Mouse (Mus musculus) cerebellum, adult 2 months (tissue): ENCODE measurements around the gene Ube2f.

ENCODE experiments used
- CTCF ChIP-seq: fragments of 200-500 bp; IDR thresholded peaks from 2 replicates; pipeline ENCODE4 v1.5.1; 2011; ENCODE audit warnings: low read depth, mild to moderate bottlenecking, control low read depth, low read length, moderate library complexity, borderline replicate concordance; ENCODE audit not compliant: insufficient read depth
- POLR2A ChIP-seq: fragments of 200-500 bp; IDR thresholded peaks from 2 replicates; pipeline ENCODE4 v1.6.1; 2011; ENCODE audit warnings: low read length, control low read depth, borderline replicate concordance; ENCODE audit not compliant: insufficient read depth

GRCm38 (mm10) chr1:91219641-91220321, 30.3 kb upstream of the Ube2f start:
- TF ChIP-seq POLR2A: no peak
- TF ChIP-seq CTCF: no peak
